Mouse (Mus musculus): ENCODE results near the gene Osbpl9.

GRCm38 (mm10) chr4:109043756-109044155 lies 158.3 kb downstream of the Osbpl9 start:
- TF ChIP-seq CTCF (conservative IDR thresholded peaks at IDR 0.05 in 1 of 2, IDR thresholded peaks at IDR 0.05 in 1 of 2; ENCODE audit: low read depth in 2 of 2, low read length in 2 of 2), result no peak
- TF ChIP-seq RAD21 (IDR thresholded peaks at IDR 0.05; ENCODE audit: low read depth, low read length), result no peak
- no peak for TF ChIP-seq POLR2A (IDR thresholded peaks at IDR 0.05; ENCODE audit: low read depth, low read length)

Data from CH12.LX (cell line).